Mouse (Mus musculus) C2C12 (cell line): ENCODE results near the gene Garnl3. TPM values are rescaled to one million over a fixed set of nuclear protein-coding genes. Genes with fewer than 3 reads are reported as not detected.

ENCODE experiments used
- H3K27me3 ChIP-seq: one replicate; pipeline ENCODE4 v1.6.1; 2011; ENCODE audit not compliant: control insufficient read depth, insufficient read depth, insufficient read length
- H3K36me3 ChIP-seq: one replicate; pipeline ENCODE4 v1.6.1; 2011; ENCODE audit not compliant: control insufficient read depth, insufficient read depth
- H3K4me3 ChIP-seq: one replicate; pipeline ENCODE4 v1.5.1; 2011; ENCODE audit warnings: mild to moderate bottlenecking, control low read depth; ENCODE audit not compliant: poor library complexity, insufficient read depth, severe bottlenecking
- H3K79me2 ChIP-seq: one replicate; pipeline ENCODE4 v1.6.1; 2011; ENCODE audit not compliant: control insufficient read depth, insufficient read depth
- H3K79me3 ChIP-seq: one replicate; pipeline ENCODE4 v1.6.1; 2011; ENCODE audit warnings: low read depth, control low read depth
- H3ac ChIP-seq: one replicate; pipeline ENCODE3; 2011; ENCODE audit warnings: low read depth; ENCODE audit not compliant: control insufficient read depth, insufficient read length
- CEBPB ChIP-seq: IDR thresholded peaks from one replicate; pipeline ENCODE4 v1.6.1; 2011; ENCODE audit warnings: low read depth, mild to moderate bottlenecking, control low read depth, moderate library complexity
- CTCF ChIP-seq: IDR thresholded peaks from one replicate; pipeline ENCODE4 v1.5.1; 2011; ENCODE audit not compliant: control insufficient read depth, insufficient read depth, insufficient read length
- FOSL1 ChIP-seq: IDR thresholded peaks from one replicate; pipeline ENCODE4 v1.8.0; 2011; ENCODE audit warnings: mild to moderate bottlenecking, low read length; ENCODE audit not compliant: poor library complexity, insufficient read depth, severe bottlenecking
- MAX ChIP-seq: IDR thresholded peaks from one replicate; pipeline ENCODE4 v1.6.1; 2011; ENCODE audit warnings: mild to moderate bottlenecking, control low read depth
- MYOD1 ChIP-seq: IDR thresholded peaks from one replicate; pipeline ENCODE4 v1.6.1; 2011; ENCODE audit warnings: low read depth; ENCODE audit not compliant: control insufficient read depth, insufficient read length
- MYOG ChIP-seq: IDR thresholded peaks from one replicate; pipeline ENCODE4 v1.6.1; 2011; ENCODE audit not compliant: control insufficient read depth, insufficient read length; ENCODE audit errors: extremely low read depth
- USF1 ChIP-seq: IDR thresholded peaks from one replicate; pipeline ENCODE4 v1.6.1; 2011; ENCODE audit warnings: low read depth, mild to moderate bottlenecking, control low read depth, moderate library complexity
- polyA plus RNA-seq: library from polyadenylated mRNA; unstranded; fragments of >200 nt; fragmentation: generic; extraction: Trizol; gene quantifications from one replicate; pipeline ENCODE4 v1.2.1, GENCODE M21; 2012; ENCODE audit warnings: missing spikeins

Gene Garnl3
- polyA plus RNA-seq, 1 experiment, result 2.6 TPM

DNA sequence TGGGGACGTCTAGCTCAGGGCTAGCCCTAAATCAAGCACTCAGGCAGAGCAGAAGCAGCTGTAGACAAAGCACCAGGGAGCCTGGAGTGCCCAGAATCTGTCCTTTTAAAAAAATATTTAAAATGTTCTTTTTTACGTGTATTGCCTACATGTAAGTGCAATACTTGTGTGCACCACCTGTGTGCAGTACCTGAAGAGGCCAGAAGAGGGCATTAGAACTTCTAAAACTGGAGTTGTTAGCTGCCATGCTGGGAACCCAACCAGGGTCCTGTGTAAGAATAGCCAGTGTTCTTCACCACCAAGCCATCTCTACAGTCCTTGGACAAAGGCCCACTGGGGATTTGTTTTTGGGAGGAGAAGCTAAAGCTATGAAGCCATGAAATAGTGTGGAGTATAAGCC lies 176.9 kb downstream of the Garnl3 start:
- H3K79me2 ChIP-seq, result no peaks in the 10 kb centered on the region
- TF ChIP-seq MYOD1 (no peak), CTCF (no peak), USF1 (no peak), MAX (no peak), CEBPB (no peak), MYOG (no peak), FOSL1 (no peak)
- peaks cover 27% of the 10 kb centered on the region for H3K36me3 ChIP-seq

DNA sequence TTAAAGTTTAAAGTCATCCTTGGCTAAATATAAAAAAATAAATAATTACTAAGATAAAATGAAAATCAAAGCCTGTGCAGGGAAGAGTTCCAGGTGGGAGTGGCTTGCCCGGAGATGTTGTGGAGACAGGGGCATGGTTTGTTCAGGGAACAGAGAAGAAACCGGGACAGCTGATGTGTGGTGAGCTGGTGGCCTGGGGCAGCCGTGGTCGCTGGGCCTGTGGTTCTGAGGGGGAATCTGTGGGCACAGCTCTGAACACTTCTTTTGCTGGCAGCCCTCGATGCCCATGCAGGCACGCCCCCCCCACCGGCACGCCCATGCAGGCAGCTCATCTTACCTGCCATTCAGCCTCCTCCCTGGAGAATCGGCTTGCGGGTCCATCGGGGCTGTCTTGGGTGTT lies 184.0 kb downstream of the Garnl3 start:
- Histone ChIP-seq H3K79me2 (no peaks in the 10 kb centered on the region), H3K79me3 (no peaks in the 10 kb centered on the region), H3ac (no peak overlapping the region), H3K27me3 (no peaks in the 10 kb centered on the region), H3K4me3 (no peak overlapping the region), H3K36me3 (peaks cover 19% of the 10 kb centered on the region)
- TF ChIP-seq MYOG (no peak), FOSL1 (no peak), USF1 (no peak), MAX (no peak), CTCF (no peak), CEBPB (no peak), MYOD1 (no peak)

More for the DNA sequence above, 176.9 kb downstream of the Garnl3 start:
- Histone ChIP-seq H3ac (no peak overlapping the region), H3K4me3 (no peak overlapping the region), H3K27me3 (no peaks in the 10 kb centered on the region), H3K79me3 (no peaks in the 10 kb centered on the region)

DNA sequence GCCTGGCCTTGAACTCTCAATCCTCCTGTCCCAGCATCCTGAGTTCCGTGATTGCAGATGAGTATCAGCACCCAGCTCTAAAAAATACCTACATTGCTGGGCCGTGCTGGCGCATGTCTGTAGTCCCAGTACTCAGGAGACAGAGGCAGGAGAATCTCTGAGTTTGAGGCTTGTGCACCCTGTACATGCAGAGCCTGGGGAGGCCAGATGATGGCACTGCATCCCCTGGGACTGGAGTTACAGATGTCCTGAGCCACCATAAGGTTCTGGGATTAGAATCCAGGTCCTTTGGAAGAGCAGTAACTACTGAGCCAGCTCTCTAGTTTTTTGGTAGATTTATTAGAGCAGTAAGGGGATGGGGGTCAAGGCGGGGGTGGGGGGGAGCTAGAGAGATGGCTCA lies 191.0 kb downstream of the Garnl3 start:
- H3K36me3 ChIP-seq, result peaks cover 44% of the 10 kb centered on the region

GRCm38 (mm10) chr2:32939418-32939817 lies 192.0 kb downstream of the Garnl3 start:
- Histone ChIP-seq H3ac (no peak overlapping the region), H3K4me3 (no peak overlapping the region), H3K27me3 (no peaks in the 10 kb centered on the region), H3K36me3 (peaks cover 42% of the 10 kb centered on the region), H3K79me2 (no peaks in the 10 kb centered on the region), H3K79me3 (no peaks in the 10 kb centered on the region)
- TF ChIP-seq CTCF (no peak), MAX (no peak), USF1 (no peak), CEBPB (no peak), FOSL1 (no peak), MYOG (no peak), MYOD1 (no peak)

More for the DNA sequence above, 191.0 kb downstream of the Garnl3 start:
- Histone ChIP-seq H3K79me2 (no peaks in the 10 kb centered on the region), H3K79me3 (no peaks in the 10 kb centered on the region), H3K4me3 (no peak overlapping the region), H3ac (no peak overlapping the region), H3K27me3 (no peaks in the 10 kb centered on the region)
- no peak for TF ChIP-seq USF1
- no peak for TF ChIP-seq MAX
- TF ChIP-seq MYOD1, result no peak
- TF ChIP-seq FOSL1, result no peak
- no peak for TF ChIP-seq CTCF

DNA sequence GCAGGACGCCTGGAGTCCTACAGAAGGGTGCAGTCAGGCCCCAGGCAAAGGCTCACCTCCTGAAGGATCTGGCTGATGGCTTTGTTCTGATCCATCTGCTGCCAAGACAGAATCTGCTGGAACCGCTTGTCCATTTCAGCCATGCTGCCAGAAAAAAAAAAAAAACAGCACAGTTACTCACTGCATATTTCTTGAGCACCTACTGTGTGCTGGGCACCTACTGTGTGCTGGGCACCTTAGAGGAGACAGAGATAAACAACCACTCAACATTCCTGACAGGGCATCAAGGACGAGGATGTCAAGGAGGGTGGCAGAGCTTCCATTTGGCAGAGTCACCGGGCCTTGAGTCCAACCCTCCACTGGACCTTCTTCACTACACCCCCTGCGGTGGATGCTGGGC lies 192.7 kb downstream of the Garnl3 start:
- Histone ChIP-seq H3K36me3 (peaks cover 42% of the 10 kb centered on the region), H3K27me3 (no peaks in the 10 kb centered on the region), H3K79me2 (no peaks in the 10 kb centered on the region), H3K79me3 (no peaks in the 10 kb centered on the region), H3ac (no peak overlapping the region), H3K4me3 (no peak overlapping the region)
- no peak for TF ChIP-seq FOSL1
- no peak for TF ChIP-seq USF1
- TF ChIP-seq CTCF, result no peak
- no peak for TF ChIP-seq MYOG
- no peak for TF ChIP-seq CEBPB
- no peak for TF ChIP-seq MAX
- TF ChIP-seq MYOD1, result no peak

Other genes starting within 250 kb of the Garnl3 start
- gene Rpl12, start 170.1 kb downstream of the Garnl3 start, polyA plus RNA-seq, result 3,677 TPM
- gene Lrsam1, start 170.0 kb downstream of the Garnl3 start, polyA plus RNA-seq, result 10.3 TPM
- gene Slc2a8, start 149.6 kb downstream of the Garnl3 start, polyA plus RNA-seq, result 4.3 TPM
- gene Angptl2, start 84.4 kb upstream of the Garnl3 start, polyA plus RNA-seq, result 162 TPM
- gene Ralgps1, start 239.8 kb upstream of the Garnl3 start, polyA plus RNA-seq, result 0.47 TPM